Mouse (Mus musculus) embryo, embryonic 11.5 days (tissue): ENCODE measurements around the gene 2900026A02Rik.

Experiments
- DNase-seq: peaks from one replicate; pipeline ENCODE4 v3.0.0-alpha.2; 2012; ENCODE audit warnings: low read depth, low spot score

Gene 2900026A02Rik

DNA sequence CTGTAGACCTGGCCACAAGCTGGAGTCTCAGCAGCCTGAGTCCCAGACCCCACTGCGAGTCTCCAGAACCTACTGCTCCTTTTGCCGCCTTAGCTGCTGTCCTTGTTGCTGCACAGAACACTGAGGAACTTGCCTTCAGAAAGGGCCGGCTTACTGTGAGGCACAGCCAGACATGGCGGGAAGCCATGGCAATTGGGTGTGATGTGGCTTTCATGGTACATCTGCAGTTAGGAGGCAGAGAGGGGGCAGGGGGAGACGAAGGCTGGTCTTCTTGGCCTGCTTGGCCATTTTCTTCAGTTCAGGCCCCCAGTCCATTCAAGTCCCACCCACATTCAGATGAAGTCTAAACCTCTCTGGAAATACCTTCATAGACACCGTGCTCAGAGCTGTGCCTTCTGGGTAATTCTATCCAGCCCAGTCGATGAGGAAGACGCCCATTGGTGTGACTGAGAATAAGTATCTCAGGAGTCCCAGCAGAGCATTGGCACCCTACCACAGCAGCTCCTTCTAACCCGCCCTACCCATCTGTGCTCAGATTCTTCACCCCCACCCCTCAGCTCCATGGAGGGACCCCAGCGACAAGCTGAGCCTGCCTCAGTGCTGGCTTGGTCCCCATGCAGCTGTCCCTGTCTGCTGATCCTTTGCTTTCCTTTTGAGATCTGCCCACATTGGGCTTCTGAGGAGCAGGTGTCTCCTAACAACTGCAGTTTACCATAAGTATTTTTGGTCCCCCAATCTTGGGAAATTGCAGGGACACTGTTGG is 175.3 kb downstream of the 2900026A02Rik start:
- DNase-seq = no peak

DNA sequence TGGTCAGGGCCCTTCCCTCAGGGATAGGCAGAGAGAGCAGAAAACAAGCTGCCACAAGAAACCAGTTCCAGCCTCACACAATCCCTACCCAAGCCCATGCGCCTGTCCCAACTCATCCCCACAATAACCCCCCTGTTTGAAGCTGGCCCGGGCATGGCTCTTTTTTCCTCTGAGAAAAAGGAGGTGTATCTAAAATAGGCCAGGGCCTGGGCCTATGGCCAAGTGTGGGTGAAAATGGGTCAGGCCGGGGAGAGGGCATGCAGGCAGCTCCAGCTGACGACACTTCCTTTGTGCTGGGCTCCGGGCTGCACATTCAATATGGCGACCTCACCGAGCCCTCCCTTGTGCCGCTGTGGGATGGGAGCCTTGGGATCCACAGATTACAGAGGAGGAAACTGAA is 177.5 kb downstream of the 2900026A02Rik start:
- DNase-seq = no peak

DNA sequence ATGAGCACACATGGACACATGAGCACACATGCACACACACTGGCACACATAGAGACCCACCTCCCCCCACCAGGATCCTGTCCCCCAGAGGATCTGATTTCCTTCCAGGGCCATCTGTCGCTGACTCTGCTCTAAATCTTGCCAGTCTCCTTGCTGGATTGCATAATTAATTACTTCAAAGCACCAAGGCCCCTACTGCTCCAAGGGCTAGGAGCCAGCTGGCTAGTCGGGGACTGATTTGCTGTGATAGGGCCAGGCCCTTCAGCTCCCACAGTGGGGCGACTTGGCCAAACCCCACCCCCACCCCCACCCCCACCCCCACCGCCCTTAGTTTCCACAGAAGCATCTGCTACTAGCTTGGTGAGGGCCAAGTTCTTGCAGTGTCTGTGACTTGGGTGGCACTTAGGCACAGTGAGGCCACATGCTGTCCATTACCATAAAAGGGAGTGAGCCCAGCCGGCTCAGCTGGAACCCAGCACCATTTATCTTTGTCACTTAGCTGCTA is 179.4 kb downstream of the 2900026A02Rik start:
- DNase-seq = peak; percentile 22

DNA sequence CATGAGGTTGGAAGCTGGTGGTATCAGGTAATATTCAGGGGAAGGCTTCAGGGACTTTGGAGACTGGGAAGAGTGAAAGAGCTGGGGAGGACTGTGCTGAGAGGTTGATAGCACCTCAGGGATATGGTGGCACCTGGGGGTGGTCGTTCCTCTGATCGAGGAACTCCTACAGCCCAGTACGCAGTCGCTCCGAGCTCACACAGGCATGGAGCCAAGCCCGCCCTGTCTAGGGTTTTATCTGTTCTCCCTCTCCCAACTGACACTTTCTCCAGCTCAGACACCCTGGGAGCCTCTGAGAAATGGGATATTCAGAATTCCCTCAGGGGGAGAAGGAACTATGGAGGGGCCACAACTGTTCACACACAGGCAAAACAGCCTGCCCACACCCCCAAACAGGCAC is 180.3 kb downstream of the 2900026A02Rik start:
- no peak for DNase-seq

DNA sequence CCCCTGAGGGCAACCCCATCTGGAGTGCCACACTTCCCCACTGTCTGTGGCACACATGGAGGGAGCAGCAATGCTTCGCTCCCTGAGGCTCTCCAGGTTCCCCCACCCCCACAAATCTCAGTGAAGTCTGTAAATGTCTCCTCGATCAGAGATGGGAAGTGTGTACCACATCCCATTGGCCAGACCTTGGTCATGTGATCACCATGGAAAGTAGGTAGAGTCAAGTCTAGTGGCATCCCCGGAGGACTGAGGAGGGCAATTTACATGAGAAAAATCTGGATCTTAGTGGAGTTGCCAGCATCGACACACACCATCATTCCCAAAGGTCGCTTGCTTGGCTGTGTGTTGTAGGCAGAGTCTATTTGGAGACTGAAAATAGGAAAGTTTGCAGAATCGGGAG is 182.4 kb downstream of the 2900026A02Rik start:
- no peak for DNase-seq
